Mouse (Mus musculus) forebrain, postnatal 0 days (tissue): ENCODE data around the gene Nelfe. TPM values are rescaled to one million over a fixed set of nuclear protein-coding genes. Genes with fewer than 3 reads are reported as not detected.
A peak's percentile ranks its signal among the peaks of the same experiment; 100 is the strongest.
"Not testable (repeated sequence)": the region's sequence is repeated elsewhere in the genome, so short reads cannot be mapped to it uniquely, and the experiment has no call there.

ENCODE experiments used
- ATAC-seq: fragments of 200-750 bp; cut with Nextera tagmentation; 2 replicates; pipeline ENCODE4 v1.8.0; 2017; ENCODE audit warnings: mild to moderate bottlenecking, moderate library complexity
- DNase-seq: peaks from one replicate; pipeline ENCODE4 v3.0.0-alpha.2; 2015
- H3K27ac ChIP-seq: fragments of 300-500 bp; sonication (generic); 2 replicates; pipeline ENCODE4 v1.5.1; 2014; ENCODE audit warnings: low read depth, mild to moderate bottlenecking, antibody characterized with exemption, low read length, moderate library complexity, mixed read lengths
- H3K27me3 ChIP-seq: fragments of 300-500 bp; sonication (generic); 2 replicates; pipeline ENCODE4 v1.6.1; 2014; ENCODE audit warnings: mild to moderate bottlenecking, low read length, mixed read lengths; ENCODE audit not compliant: insufficient read depth
- H3K36me3 ChIP-seq: fragments of 300-500 bp; sonication (generic); 2 replicates; pipeline ENCODE4 v1.6.1; 2014; ENCODE audit warnings: mild to moderate bottlenecking, moderate library complexity; ENCODE audit not compliant: insufficient read depth
- H3K4me1 ChIP-seq: fragments of 300-500 bp; sonication (generic); 2 replicates; pipeline ENCODE4 v1.6.1; 2014; ENCODE audit warnings: antibody characterized with exemption; ENCODE audit not compliant: insufficient read depth
- H3K4me2 ChIP-seq: fragments of 300-500 bp; sonication (generic); 2 replicates; pipeline ENCODE4 v1.6.1; 2014; ENCODE audit warnings: low read depth, mild to moderate bottlenecking, moderate library complexity
- H3K4me3 ChIP-seq: fragments of 300-500 bp; sonication (generic); 2 replicates; pipeline ENCODE4 v1.5.1; 2014; ENCODE audit warnings: low read depth, low read length, mixed read lengths
- H3K9ac ChIP-seq: fragments of 300-500 bp; sonication (generic); 2 replicates; pipeline ENCODE4 v1.6.1; 2014; ENCODE audit warnings: mild to moderate bottlenecking
- H3K9me3 ChIP-seq: fragments of 300-500 bp; sonication (generic); 2 replicates; pipeline ENCODE4 v1.6.1; 2016; ENCODE audit warnings: low read length
- CTCF ChIP-seq: sonication (generic); IDR thresholded peaks from 2 replicates; pipeline ENCODE4 v1.5.1; 2016; ENCODE audit warnings: antibody characterized with exemption, control low read depth, low read depth
- WGBS: fragments of 180-500 bp; shearing (Covaris S2); extraction: QIAGEN DNeasy Blood & Tissue Kit; methylation state at CpG from one replicate; pipeline ENCODE4 v1.1.7; 2014; 5-methylcytosine and 5-hydroxymethylcytosine counted together
- polyA plus RNA-seq: library from polyadenylated mRNA; unstranded; fragments of >200 nt; fragmentation: Nextera tagmentation; extraction: Ambion mirVana; gene quantifications from 2 replicates; pipeline ENCODE4 v1.2.1, GENCODE M21; 2015
- total RNA-seq: library from RNA; depleted of rRNA; stranded (reverse); fragments of >200 nt; gene quantifications from 2 replicates; pipeline ENCODE4 v1.2.3, GENCODE M21; 2014; rRNA removed

Nelfe gene
- total RNA-seq (32.0 and 56.2 TPM in 2 replicates), polyA plus RNA-seq (49.6 and 54.6 TPM in 2 replicates)

DNA sequence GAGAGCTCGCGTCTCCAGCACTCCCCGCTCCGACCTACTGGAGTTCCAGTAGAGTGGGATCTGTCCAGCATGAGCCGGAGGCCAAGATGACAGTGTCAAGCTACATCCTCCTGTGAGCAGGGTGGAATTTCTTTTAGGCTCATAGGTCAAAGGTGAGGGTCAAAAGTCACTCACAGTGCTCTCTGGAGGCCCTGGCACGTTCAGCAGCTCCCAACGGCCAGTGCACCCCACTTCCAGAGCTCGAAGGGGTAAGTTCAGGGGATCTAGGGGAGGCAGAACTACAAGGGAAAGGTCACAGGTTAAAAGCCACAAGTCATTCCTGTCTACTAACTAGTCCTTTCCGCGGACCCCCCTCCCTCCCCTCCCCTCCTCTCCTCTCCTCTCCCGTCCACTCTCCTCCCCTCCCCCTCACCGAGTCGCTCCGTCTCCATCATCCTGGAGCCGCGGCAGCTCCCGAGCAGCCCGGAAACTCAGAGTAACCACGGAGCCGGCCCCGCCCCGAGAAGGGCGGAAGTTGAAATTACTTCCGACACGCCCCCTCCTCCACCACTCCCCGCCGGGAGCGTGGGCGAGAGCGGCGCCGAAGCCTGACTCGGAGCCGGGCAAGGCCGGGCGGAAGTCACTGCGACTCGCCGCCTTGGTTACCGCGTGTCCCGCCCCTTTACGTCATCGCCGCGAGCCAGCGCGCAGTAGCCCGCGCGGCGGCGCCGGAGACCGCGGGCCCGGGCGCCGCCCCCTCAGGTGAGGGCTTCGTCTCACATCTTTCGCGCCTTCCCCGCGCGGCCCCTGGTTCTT lies at the start of gene Nelfe, which contains the start of gene Skiv2l:
Gene Nelfe (plus strand): TSS at position 670 of the 795 bp plus-strand sequence.
Gene Skiv2l (minus strand): TSS at position 489 of the 795 bp plus-strand sequence.
- Histone ChIP-seq H3K27ac (peak within 1 kb of the TSS; percentile 5; the same call in 1 of the 2 replicates), H3K36me3 (peaks cover 61% of the 10 kb centered on the region), H3K9ac (peak within 1 kb of the TSS; percentile 75), H3K4me3 (peak within 1 kb of the TSS; percentile 68), H3K9me3 (no peaks in the 10 kb centered on the region), H3K27me3 (no peaks in the 10 kb centered on the region), H3K4me2 (peak within 1 kb of the TSS; percentile 77), H3K4me1 (0 out of 2 replicates have a peak, but pooled peaks cover 10% of the 10 kb centered on the region)
- DNase-seq (peak; percentile 99), ATAC-seq (peak; percentile 99)
- no peak for TF ChIP-seq CTCF
- under 1% methylated on average over 60 of the region's 65 CpGs for WGBS

DNA sequence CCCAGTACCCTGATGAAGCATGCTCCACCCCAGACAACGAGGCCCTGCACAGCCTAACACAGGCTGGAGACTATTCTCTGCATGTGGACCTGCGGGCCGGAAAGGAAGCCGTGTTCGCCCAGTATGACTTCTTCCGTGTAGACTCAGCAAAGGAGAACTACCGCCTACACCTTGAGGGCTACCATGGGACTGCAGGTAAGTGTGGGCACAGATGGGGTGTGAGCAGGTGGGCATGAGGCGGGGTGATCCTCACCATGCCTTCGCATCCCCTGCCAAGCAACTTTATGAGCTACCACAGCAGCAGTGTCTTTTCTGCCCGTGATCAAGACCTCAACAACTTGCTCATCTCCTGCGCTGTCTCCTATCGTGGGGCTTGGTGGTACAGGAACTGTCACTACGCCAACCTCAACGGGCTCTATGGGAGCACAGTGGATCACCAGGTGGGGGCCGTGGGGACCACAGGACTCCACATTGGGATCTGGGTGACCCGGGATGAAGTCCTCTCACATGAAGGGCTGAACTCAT lies 49.3 kb upstream of the Nelfe start:
- H3K27ac ChIP-seq, ATAC-seq, H3K27me3 ChIP-seq, H3K4me3 ChIP-seq, DNase-seq, H3K4me1 ChIP-seq, H3K36me3 ChIP-seq, H3K9ac ChIP-seq, H3K9me3 ChIP-seq, H3K4me2 ChIP-seq: not testable (repeated sequence)
- 94% methylated on average over 16 of the region's 16 CpGs for WGBS

DNA sequence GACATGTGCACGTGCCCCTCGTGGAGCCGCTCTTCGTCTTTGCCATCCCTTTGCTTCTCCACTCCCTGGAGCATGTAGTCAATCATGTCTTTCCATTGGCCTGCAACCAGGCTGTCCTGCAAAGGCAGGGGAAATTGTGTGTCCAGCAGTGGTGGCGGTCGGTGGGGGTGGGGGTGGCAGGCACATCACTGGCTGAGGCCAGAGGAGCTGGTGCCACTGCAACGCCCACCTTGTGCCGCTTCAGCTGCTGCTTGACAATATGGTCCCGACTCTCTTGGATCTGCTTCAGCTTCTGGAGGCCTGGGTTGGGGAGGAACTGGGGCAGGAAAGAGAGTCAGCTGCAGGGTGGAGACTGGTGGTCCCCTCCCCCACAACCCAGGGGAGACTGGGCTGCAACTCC lies 47.4 kb upstream of the Nelfe start:
- H3K4me2 ChIP-seq, ATAC-seq, H3K27me3 ChIP-seq, H3K4me3 ChIP-seq, H3K9ac ChIP-seq, H3K4me1 ChIP-seq, H3K27ac ChIP-seq, DNase-seq, H3K36me3 ChIP-seq, H3K9me3 ChIP-seq: not testable (repeated sequence)
- 95% methylated on average over 9 of the region's 9 CpGs for WGBS

- 96% methylated on average over 6 of the region's 6 CpGs for WGBS
- not testable (repeated sequence) for H3K36me3 ChIP-seq, H3K27ac ChIP-seq, H3K9ac ChIP-seq, ATAC-seq, H3K9me3 ChIP-seq, H3K4me1 ChIP-seq, H3K27me3 ChIP-seq, DNase-seq, H3K4me2 ChIP-seq, H3K4me3 ChIP-seq
Observed at GRCm38 (mm10) chr17:34803367-34803766, 46.8 kb upstream of the Nelfe start.

DNA sequence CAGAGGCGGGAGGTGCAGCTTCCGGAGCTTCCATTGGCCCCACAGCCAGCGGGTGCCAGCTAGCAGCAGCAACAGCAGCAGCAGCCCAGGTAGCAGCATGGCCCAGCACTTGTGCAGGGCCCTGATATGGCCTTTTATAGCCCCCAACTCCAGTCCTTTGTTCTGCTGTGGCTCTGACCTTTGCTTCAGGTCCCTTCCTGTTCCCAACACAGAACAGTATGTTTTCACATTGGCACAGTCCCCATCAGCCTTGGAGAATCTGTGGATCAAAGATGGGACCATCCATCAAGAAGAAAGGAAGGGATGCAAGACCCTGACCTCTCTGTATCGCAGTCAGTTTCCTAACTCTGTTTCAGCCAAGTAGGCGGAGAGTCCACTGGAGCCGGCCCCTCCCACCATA lies 45.9 kb upstream of the Nelfe start, which contains the start of gene Cyp21a1:
Gene Cyp21a1 (minus strand): TSS at position 261 of the 400 bp plus-strand sequence.
- not testable (repeated sequence) for ATAC-seq

DNA sequence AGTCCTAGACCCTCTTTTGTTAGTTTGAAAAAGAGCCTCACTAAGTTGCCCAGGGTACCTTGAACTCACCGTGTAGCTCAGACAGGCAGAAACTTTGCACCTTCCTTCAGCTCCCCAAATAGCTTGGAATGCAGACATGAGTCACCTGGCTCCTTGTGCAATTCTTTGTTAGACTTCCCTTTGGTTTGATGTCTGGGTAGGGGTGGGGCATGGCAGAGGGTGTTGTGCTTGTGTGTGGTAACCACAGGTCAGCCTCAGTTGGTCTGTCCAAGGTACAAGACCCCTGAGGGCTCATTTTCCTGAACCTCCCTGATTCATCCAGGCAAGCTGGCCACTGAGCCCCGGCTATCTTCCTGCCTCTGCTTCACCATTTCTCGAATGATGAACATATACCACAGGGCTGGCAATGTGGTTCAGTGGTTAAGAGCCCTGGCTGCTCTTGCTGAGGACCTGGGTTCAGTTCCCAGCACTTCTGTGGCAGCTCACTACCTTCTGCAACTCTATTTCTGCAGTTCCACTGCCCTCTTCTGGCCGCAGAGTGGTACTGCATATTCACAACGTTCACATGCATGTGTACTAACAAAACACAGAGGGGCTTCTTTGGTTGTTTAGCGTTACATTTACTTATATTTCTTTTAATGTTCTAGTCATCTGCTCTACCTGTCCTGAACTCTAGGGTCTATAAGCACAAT lies 45.2 kb upstream of the Nelfe start:
- Histone ChIP-seq H3K4me2 (no peak overlapping the region), H3K9ac (no peak overlapping the region), H3K9me3 (0 out of 2 replicates have a peak, but pooled peaks cover 4% of the 10 kb centered on the region), H3K36me3 (no peaks in the 10 kb centered on the region), H3K27me3 (no peaks in the 10 kb centered on the region), H3K4me1 (no peaks in the 10 kb centered on the region), H3K4me3 (no peak overlapping the region), H3K27ac (no peak overlapping the region)
- peak; percentile 45 for TF ChIP-seq CTCF
- DNase-seq (no peak), ATAC-seq (no peak)
- WGBS: 78% methylated on average over 6 of the region's 6 CpGs

More for the DNA sequence above, 45.9 kb upstream of the Nelfe start, which contains the start of gene Cyp21a1:
- H3K9ac ChIP-seq, H3K4me1 ChIP-seq, H3K4me2 ChIP-seq, H3K4me3 ChIP-seq, H3K27me3 ChIP-seq, H3K9me3 ChIP-seq, H3K27ac ChIP-seq, DNase-seq, H3K36me3 ChIP-seq: not testable (repeated sequence)
- WGBS: 70% methylated on average over 3 of the region's 6 CpGs

- no peak for DNase-seq
- Histone ChIP-seq H3K27me3 (no peaks in the 10 kb centered on the region), H3K9me3 (0 out of 2 replicates have a peak, but pooled peaks cover 4% of the 10 kb centered on the region), H3K9ac (no peak overlapping the region), H3K4me3 (no peak overlapping the region), H3K27ac (no peak overlapping the region), H3K4me2 (no peak overlapping the region), H3K4me1 (no peaks in the 10 kb centered on the region), H3K36me3 (no peaks in the 10 kb centered on the region)
- TF ChIP-seq CTCF: no peak
- no peak for ATAC-seq
- WGBS: 64% methylated on average over 3 of the region's 3 CpGs
Observed at GRCm38 (mm10) chr17:34807176-34807575, 43.0 kb upstream of the Nelfe start.
